Mouse (Mus musculus) intestine, embryonic 14.5 days (tissue): Measurements from ENCODE around the gene Micu1. TPM values are rescaled to one million over a fixed set of nuclear protein-coding genes. Genes with fewer than 3 reads are reported as not detected.
A peak's percentile ranks its signal among the peaks of the same experiment; 100 is the strongest.

Experiments
- ATAC-seq: fragments of 200-750 bp; cut with Nextera tagmentation; replicated peaks from 2 replicates; pipeline ENCODE4 v1.8.0; 2017; ENCODE audit warnings: low read depth, moderate number of reproducible peaks, moderate TSS enrichment, moderate library complexity; ENCODE audit not compliant: low FRiP score, low TSS enrichment
- DNase-seq: peaks from one replicate; pipeline ENCODE4 v3.0.0-alpha.2; 2018; ENCODE audit warnings: low spot score
- H3K27ac ChIP-seq: fragments of 300-500 bp; sonication (generic); 2 replicates; pipeline ENCODE4 v1.5.1; 2014; ENCODE audit warnings: low read depth, mild to moderate bottlenecking, control low read depth
- H3K27me3 ChIP-seq: fragments of 300-500 bp; sonication (generic); replicated peaks from 2 replicates; pipeline ENCODE4 v1.6.1; 2014; ENCODE audit warnings: low read length, control low read depth; ENCODE audit not compliant: control insufficient read depth, insufficient read depth
- H3K36me3 ChIP-seq: fragments of 300-500 bp; sonication (generic); 2 replicates; pipeline ENCODE4 v1.6.1; 2014; ENCODE audit warnings: low read length, control low read depth; ENCODE audit not compliant: control insufficient read depth, insufficient read depth
- H3K4me1 ChIP-seq: fragments of 300-500 bp; sonication (generic); replicated peaks from 2 replicates; pipeline ENCODE4 v1.6.1; 2014; ENCODE audit warnings: low read length, control low read depth, mixed read lengths; ENCODE audit not compliant: control insufficient read depth, insufficient read depth
- H3K4me2 ChIP-seq: fragments of 300-500 bp; sonication (generic); 2 replicates; pipeline ENCODE4 v1.6.1; 2014; ENCODE audit warnings: low read length
- H3K4me3 ChIP-seq: fragments of 300-500 bp; sonication (generic); 2 replicates; pipeline ENCODE4 v1.5.1; 2014; ENCODE audit warnings: low read depth, low read length, control low read depth, mixed read lengths
- H3K9ac ChIP-seq: fragments of 300-500 bp; sonication (generic); 2 replicates; pipeline ENCODE4 v1.6.1; 2014; ENCODE audit warnings: mild to moderate bottlenecking, low read length
- H3K9me3 ChIP-seq: fragments of 300-500 bp; sonication (generic); 2 replicates; pipeline ENCODE4 v1.6.1; 2016; ENCODE audit warnings: low read length, control low read depth; ENCODE audit not compliant: control insufficient read depth
- WGBS: fragments of 180-500 bp; shearing (Covaris S2); extraction: QIAGEN DNeasy Blood & Tissue Kit; methylation state at CpG from one replicate; pipeline ENCODE4 v1.1.7; 2014; 5-methylcytosine and 5-hydroxymethylcytosine counted together
- polyA plus RNA-seq: library from polyadenylated mRNA; unstranded; fragments of >200 nt; fragmentation: Nextera tagmentation; extraction: Ambion mirVana; gene quantifications from 2 replicates; pipeline ENCODE4 v1.2.1, GENCODE M21; 2014

The Micu1 gene
- polyA plus RNA-seq, 1 experiment from 2014 or later: 65.8 TPM

- WGBS: 85% methylated on average over 13 of the region's 13 CpGs
- DNase-seq (no peak), ATAC-seq (no peak)
- Histone ChIP-seq H3K36me3 (no peaks in the 10 kb centered on the region), H3K27ac (no peak overlapping the region), H3K4me2 (no peak overlapping the region), H3K9ac (no peak overlapping the region), H3K9me3 (no peaks in the 10 kb centered on the region), H3K4me3 (no peak overlapping the region), H3K4me1 (no peaks in the 10 kb centered on the region), H3K27me3 (no peaks in the 10 kb centered on the region)
These were observed 71.3 kb downstream of the Micu1 start for GRCm38 (mm10) chr10:59773441-59774140.

- 82% methylated on average over 3 of the region's 3 CpGs for WGBS
- Histone ChIP-seq H3K4me2 (no peak overlapping the region), H3K36me3 (no peaks in the 10 kb centered on the region), H3K9me3 (no peaks in the 10 kb centered on the region), H3K27me3 (no peaks in the 10 kb centered on the region), H3K27ac (no peak overlapping the region), H3K9ac (no peak overlapping the region), H3K4me3 (no peak overlapping the region), H3K4me1 (no peaks in the 10 kb centered on the region)
- ATAC-seq (no peak), DNase-seq (no peak)
These were observed 71.9 kb downstream of the Micu1 start for GRCm38 (mm10) chr10:59774141-59774534.

- no peak overlapping the region for H3K4me3 ChIP-seq
- no peaks in the 10 kb centered on the region for H3K9me3 ChIP-seq
- DNase-seq (no peak), ATAC-seq (peak; percentile 76; the same call in 1 of the 2 replicates)
- no peak overlapping the region for H3K9ac ChIP-seq
- no peaks in the 10 kb centered on the region for H3K36me3 ChIP-seq
- 37% methylated on average over 3 of the region's 3 CpGs for WGBS
- no peak overlapping the region for H3K4me2 ChIP-seq
- H3K4me1 ChIP-seq: no peaks in the 10 kb centered on the region
- no peaks in the 10 kb centered on the region for H3K27me3 ChIP-seq
- H3K27ac ChIP-seq: no peak overlapping the region
These were observed 75.0 kb downstream of the Micu1 start for GRCm38 (mm10) chr10:59777246-59777645.

GRCm38 (mm10) chr10:59778137-59778710 lies 75.9 kb downstream of the Micu1 start:
- H3K4me2 ChIP-seq: no peak overlapping the region
- H3K4me1 ChIP-seq: no peaks in the 10 kb centered on the region
- H3K36me3 ChIP-seq: no peaks in the 10 kb centered on the region
- DNase-seq (no peak), ATAC-seq (no peak)
- H3K9me3 ChIP-seq: no peaks in the 10 kb centered on the region
- H3K27ac ChIP-seq: no peak overlapping the region
- H3K9ac ChIP-seq: no peak overlapping the region
- no peak overlapping the region for H3K4me3 ChIP-seq
- 92% methylated on average over 4 of the region's 4 CpGs for WGBS
- H3K27me3 ChIP-seq: no peaks in the 10 kb centered on the region

GRCm38 (mm10) chr10:59780698-59781097 lies 78.4 kb downstream of the Micu1 start:
- Histone ChIP-seq H3K27ac (no peak overlapping the region), H3K9ac (no peak overlapping the region), H3K27me3 (no peaks in the 10 kb centered on the region), H3K4me3 (no peak overlapping the region), H3K36me3 (no peaks in the 10 kb centered on the region), H3K9me3 (no peaks in the 10 kb centered on the region), H3K4me1 (0 out of 2 replicates have a peak, but pooled peaks cover 4% of the 10 kb centered on the region), H3K4me2 (no peak overlapping the region)
- 60% methylated on average over 3 of the region's 3 CpGs for WGBS
- ATAC-seq: no peak
- no peak for DNase-seq

- 0 out of 2 replicates have a peak, but pooled peaks cover 4% of the 10 kb centered on the region for H3K4me1 ChIP-seq
- no peak overlapping the region for H3K4me2 ChIP-seq
- H3K9me3 ChIP-seq: no peaks in the 10 kb centered on the region
- no peak overlapping the region for H3K27ac ChIP-seq
- H3K27me3 ChIP-seq: no peaks in the 10 kb centered on the region
- no peak overlapping the region for H3K9ac ChIP-seq
- DNase-seq: no peak
- H3K36me3 ChIP-seq: no peaks in the 10 kb centered on the region
- H3K4me3 ChIP-seq: no peak overlapping the region
- 82% methylated on average over 7 of the region's 7 CpGs for WGBS
- no peak for ATAC-seq
These were observed 79.1 kb downstream of the Micu1 start for GRCm38 (mm10) chr10:59781205-59781931.

- no peak for ATAC-seq
- Histone ChIP-seq H3K36me3 (peaks cover 10% of the 10 kb centered on the region), H3K9ac (no peak overlapping the region), H3K27ac (no peak overlapping the region), H3K27me3 (no peaks in the 10 kb centered on the region), H3K4me3 (no peak overlapping the region), H3K9me3 (no peaks in the 10 kb centered on the region), H3K4me2 (no peak overlapping the region), H3K4me1 (0 out of 2 replicates have a peak, but pooled peaks cover 4% of the 10 kb centered on the region)
- 59% methylated on average over 18 of the region's 18 CpGs for WGBS
- DNase-seq: no peak
These were observed 82.7 kb downstream of the Micu1 start for GRCm38 (mm10) chr10:59784731-59785685.

GRCm38 (mm10) chr10:59786289-59786688 lies 84.0 kb downstream of the Micu1 start:
- WGBS: 85% methylated on average over 5 of the region's 5 CpGs
- Histone ChIP-seq H3K36me3 (peaks cover 15% of the 10 kb centered on the region), H3K4me1 (0 out of 2 replicates have a peak, but pooled peaks cover 4% of the 10 kb centered on the region), H3K4me3 (no peak overlapping the region), H3K9ac (no peak overlapping the region), H3K27ac (no peak overlapping the region), H3K9me3 (no peaks in the 10 kb centered on the region), H3K27me3 (no peaks in the 10 kb centered on the region), H3K4me2 (no peak overlapping the region)
- no peak for ATAC-seq
- no peak for DNase-seq
